Mouse (Mus musculus) hindbrain, embryonic 11.5 days (tissue): ENCODE measurements around the gene Usp37. TPM values are rescaled to one million over a fixed set of nuclear protein-coding genes. Genes with fewer than 3 reads are reported as not detected.

Source experiments
- ATAC-seq: fragments of 200-750 bp; cut with Nextera tagmentation; 2 replicates; pipeline ENCODE4 v1.8.0; 2017; ENCODE audit warnings: mild to moderate bottlenecking, moderate TSS enrichment, moderate library complexity; ENCODE audit not compliant: low FRiP score
- DNase-seq: peaks from one replicate; pipeline ENCODE4 v3.0.0-alpha.2; 2015; ENCODE audit warnings: low spot score
- H3K27ac ChIP-seq: fragments of 300-500 bp; sonication (generic); 2 replicates; pipeline ENCODE4 v1.5.1; 2014; ENCODE audit warnings: mild to moderate bottlenecking, low read depth, low read length
- H3K27me3 ChIP-seq: fragments of 300-500 bp; sonication (generic); 2 replicates; pipeline ENCODE4 v1.6.1; 2014; ENCODE audit warnings: mild to moderate bottlenecking, low read length, moderate library complexity, mixed read lengths; ENCODE audit not compliant: control insufficient read depth, insufficient read depth
- H3K36me3 ChIP-seq: fragments of 300-500 bp; sonication (generic); 2 replicates; pipeline ENCODE4 v1.6.1; 2014; ENCODE audit warnings: mild to moderate bottlenecking, low read length, moderate library complexity, mixed read lengths; ENCODE audit not compliant: control insufficient read depth, insufficient read depth
- H3K4me1 ChIP-seq: fragments of 300-500 bp; sonication (generic); replicated peaks from 2 replicates; pipeline ENCODE4 v1.6.1; 2014; ENCODE audit warnings: low read length, mixed read lengths; ENCODE audit not compliant: control insufficient read depth, insufficient read depth
- H3K4me2 ChIP-seq: fragments of 300-500 bp; sonication (generic); replicated peaks from 2 replicates; pipeline ENCODE4 v1.6.1; 2014; ENCODE audit warnings: mild to moderate bottlenecking, low read depth, low read length
- H3K4me3 ChIP-seq: fragments of 300-500 bp; sonication (generic); 2 replicates; pipeline ENCODE4 v1.5.1; 2014; ENCODE audit warnings: low read depth, low read length
- H3K9ac ChIP-seq: fragments of 300-500 bp; sonication (generic); 2 replicates; pipeline ENCODE4 v1.6.1; 2014; ENCODE audit warnings: low read depth, low read length
- H3K9me3 ChIP-seq: fragments of 300-500 bp; sonication (generic); 2 replicates; pipeline ENCODE4 v1.6.1; 2016; ENCODE audit warnings: low read length; ENCODE audit not compliant: control insufficient read depth
- WGBS: fragments of 180-500 bp; shearing (Covaris S2); extraction: QIAGEN DNeasy Blood & Tissue Kit; methylation state at CpG from one replicate; pipeline ENCODE4 v1.1.7; 2014; 5-methylcytosine and 5-hydroxymethylcytosine counted together
- polyA plus RNA-seq: library from polyadenylated mRNA; unstranded; fragments of >200 nt; fragmentation: Nextera tagmentation; extraction: Ambion mirVana; gene quantifications from 2 replicates; pipeline ENCODE4 v1.2.1, GENCODE M21; 2014

The Usp37 gene
- polyA plus RNA-seq, 1 experiment from 2014 or later: 45.8 TPM

- H3K9ac ChIP-seq: no peak overlapping the region
- no peak overlapping the region for H3K4me3 ChIP-seq
- no peak overlapping the region for H3K27ac ChIP-seq
- DNase-seq (no peak), ATAC-seq (no peak)
- WGBS: 88% methylated on average over 8 of the region's 8 CpGs
- no peaks in the 10 kb centered on the region for H3K27me3 ChIP-seq
- H3K4me2 ChIP-seq: no peak overlapping the region
- peaks cover 5% of the 10 kb centered on the region; the same call in 1 of the 2 replicates for H3K36me3 ChIP-seq
- no peaks in the 10 kb centered on the region for H3K9me3 ChIP-seq
- no peaks in the 10 kb centered on the region for H3K4me1 ChIP-seq
These were observed 106.2 kb downstream of the Usp37 start for GRCm38 (mm10) chr1:74437702-74438427.

- Histone ChIP-seq H3K4me1 (no peaks in the 10 kb centered on the region), H3K27ac (no peak overlapping the region), H3K36me3 (peaks cover 2% of the 10 kb centered on the region; the same call in 1 of the 2 replicates), H3K27me3 (no peaks in the 10 kb centered on the region), H3K9ac (no peak overlapping the region), H3K9me3 (no peaks in the 10 kb centered on the region), H3K4me3 (no peak overlapping the region), H3K4me2 (no peak overlapping the region)
- ATAC-seq (no peak), DNase-seq (no peak)
- whole genome bisulfite sequencing: 89% methylated on average over 6 of the region's 6 CpGs
These were observed 108.5 kb downstream of the Usp37 start for GRCm38 (mm10) chr1:74435563-74435962.

GRCm38 (mm10) chr1:74434596-74434995, 109.5 kb downstream of the Usp37 start:
- H3K36me3 ChIP-seq: peaks cover 2% of the 10 kb centered on the region; the same call in 1 of the 2 replicates
- H3K9me3 ChIP-seq: no peaks in the 10 kb centered on the region
- no peak for DNase-seq
- no peak overlapping the region for H3K9ac ChIP-seq
- WGBS: 75% methylated on average over 5 of the region's 5 CpGs
- H3K4me2 ChIP-seq: no peak overlapping the region
- no peak overlapping the region for H3K4me3 ChIP-seq
- H3K27me3 ChIP-seq: no peaks in the 10 kb centered on the region
- H3K4me1 ChIP-seq: no peaks in the 10 kb centered on the region
- H3K27ac ChIP-seq: no peak overlapping the region
- no peak for ATAC-seq

GRCm38 (mm10) chr1:74433220-74433619, 110.9 kb downstream of the Usp37 start:
- Histone ChIP-seq H3K4me2 (no peak overlapping the region), H3K4me1 (no peaks in the 10 kb centered on the region), H3K27me3 (no peaks in the 10 kb centered on the region), H3K9ac (no peak overlapping the region), H3K9me3 (no peaks in the 10 kb centered on the region), H3K4me3 (no peak overlapping the region), H3K27ac (no peak overlapping the region), H3K36me3 (peaks cover 2% of the 10 kb centered on the region; the same call in 1 of the 2 replicates)
- ATAC-seq (no peak), DNase-seq (no peak)
- 90% methylated on average over 6 of the region's 6 CpGs for WGBS

GRCm38 (mm10) chr1:74425845-74426244, 118.2 kb downstream of the Usp37 start:
- Histone ChIP-seq H3K36me3 (no peaks in the 10 kb centered on the region), H3K27me3 (no peaks in the 10 kb centered on the region), H3K4me2 (no peak overlapping the region), H3K27ac (no peak overlapping the region), H3K9me3 (no peaks in the 10 kb centered on the region), H3K4me1 (no peaks in the 10 kb centered on the region), H3K4me3 (no peak overlapping the region), H3K9ac (no peak overlapping the region)
- DNase-seq (no peak), ATAC-seq (no peak)
- WGBS: 81% methylated on average over 7 of the region's 7 CpGs

GRCm38 (mm10) chr1:74423147-74423546, 120.9 kb downstream of the Usp37 start:
- H3K36me3 ChIP-seq: no peaks in the 10 kb centered on the region
- H3K27me3 ChIP-seq: no peaks in the 10 kb centered on the region
- H3K4me3 ChIP-seq: no peak overlapping the region
- DNase-seq (peak; percentile 17), ATAC-seq (no peak)
- no peaks in the 10 kb centered on the region for H3K9me3 ChIP-seq
- WGBS: 24% methylated on average over 8 of the region's 8 CpGs
- H3K9ac ChIP-seq: no peak overlapping the region
- no peaks in the 10 kb centered on the region for H3K4me1 ChIP-seq
- no peak overlapping the region for H3K27ac ChIP-seq
- H3K4me2 ChIP-seq: no peak overlapping the region

- Histone ChIP-seq H3K9ac (no peak overlapping the region), H3K27me3 (no peaks in the 10 kb centered on the region), H3K9me3 (no peaks in the 10 kb centered on the region), H3K27ac (no peak overlapping the region), H3K36me3 (no peaks in the 10 kb centered on the region), H3K4me2 (no peak overlapping the region), H3K4me1 (no peaks in the 10 kb centered on the region), H3K4me3 (no peak overlapping the region)
- ATAC-seq (no peak), DNase-seq (no peak)
- 70% methylated on average over 9 of the region's 9 CpGs for WGBS
These were observed 124.7 kb downstream of the Usp37 start for GRCm38 (mm10) chr1:74419440-74419794.

- DNase-seq (no peak), ATAC-seq (no peak)
- 79% methylated on average over 17 of the region's 17 CpGs for WGBS
- H3K9ac ChIP-seq: no peak overlapping the region
- no peaks in the 10 kb centered on the region for H3K36me3 ChIP-seq
- H3K4me2 ChIP-seq: no peak overlapping the region
- H3K4me3 ChIP-seq: no peak overlapping the region
- no peaks in the 10 kb centered on the region for H3K4me1 ChIP-seq
- H3K27me3 ChIP-seq: no peaks in the 10 kb centered on the region
- H3K27ac ChIP-seq: no peak overlapping the region
- no peaks in the 10 kb centered on the region for H3K9me3 ChIP-seq
These were observed 125.2 kb downstream of the Usp37 start for GRCm38 (mm10) chr1:74418747-74419439.

GRCm38 (mm10) chr1:74415143-74415542, 128.9 kb downstream of the Usp37 start:
- WGBS: 35% methylated on average over 4 of the region's 4 CpGs
- Histone ChIP-seq H3K36me3 (no peaks in the 10 kb centered on the region), H3K4me1 (no peaks in the 10 kb centered on the region), H3K27me3 (no peaks in the 10 kb centered on the region), H3K27ac (no peak overlapping the region), H3K4me3 (no peak overlapping the region), H3K4me2 (no peak overlapping the region), H3K9me3 (no peaks in the 10 kb centered on the region), H3K9ac (no peak overlapping the region)
- no peak for ATAC-seq
- peak; percentile 15 for DNase-seq
